Mouse (Mus musculus): Measurements from ENCODE around the gene Iyd. TPM values are rescaled to one million over a fixed set of nuclear protein-coding genes. Genes with fewer than 3 reads are reported as not detected.

Iyd gene
- total RNA-seq, 2 experiments from 2014 or later, result 1.2 to 2.6 TPM

Other genes with a start within 250 kb of the Iyd start
- 10 to 100 TPM; 71.9 to 83.7 TPM for gene Ppp1r14c, start 174.2 kb upstream of the Iyd start, total RNA-seq (2021)
- gene Plekhg1, start 200.1 kb downstream of the Iyd start, total RNA-seq (2021), result 10 to 100 TPM; 13.1 to 17.9 TPM

Measured in left cerebral cortex, postnatal 10 days (tissue).